Mouse (Mus musculus): ENCODE data around the gene Tyw5. TPM values are rescaled to one million over a fixed set of nuclear protein-coding genes. Genes with fewer than 3 reads are reported as not detected.
A peak's percentile ranks its signal among the peaks of the same experiment; 100 is the strongest.

The Tyw5 gene
- polyA plus RNA-seq, 1 experiment from 2014 or later = 26.9 TPM

DNA sequence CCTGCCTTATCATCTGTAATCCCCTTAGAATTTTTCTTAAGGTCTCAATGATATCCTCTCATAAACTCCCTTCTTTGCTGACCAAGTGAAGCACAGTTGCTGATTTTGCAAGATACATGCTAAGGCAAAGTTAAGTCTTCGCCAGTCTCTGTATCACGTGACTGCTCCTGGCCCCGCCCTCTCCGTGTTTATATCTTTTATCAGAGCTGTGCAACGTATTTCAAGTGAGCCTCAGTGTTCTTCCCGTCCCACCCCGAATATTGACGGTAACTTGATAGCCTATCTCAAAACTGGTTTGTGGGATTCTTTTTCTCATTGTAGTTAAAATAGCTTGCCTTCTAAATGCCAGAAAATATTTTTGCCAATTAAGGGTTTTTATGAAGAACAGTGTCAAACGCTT lies 29.5 kb upstream of the Tyw5 start:
- H3K27me3 ChIP-seq (replicated peaks; ENCODE audit: insufficient read depth, low read length) = no peaks in the 10 kb centered on the region
- no peak for TF ChIP-seq CTCF (IDR thresholded peaks at IDR 0.05)
- TF ChIP-seq EP300 (IDR thresholded peaks at IDR 0.05) = 0 out of 2 replicates have a peak, but pooled peaks have one; percentile 11
- no peaks in the 10 kb centered on the region for H3K36me3 ChIP-seq (ENCODE audit: insufficient read depth, low read length)
- WGBS = 23% methylated on average over 9 of the region's 9 CpGs
- peak overlapping the region; percentile 59 for H3K4me2 ChIP-seq (replicated peaks; ENCODE audit: low read depth, low read length)
- H3K9me3 ChIP-seq (ENCODE audit: low read length) = no peaks in the 10 kb centered on the region
- H3K4me3 ChIP-seq (ENCODE audit: low read depth, low read length) = peak overlapping the region; percentile 34
- H3K9ac ChIP-seq (replicated peaks; ENCODE audit: low read depth) = peak overlapping the region; percentile 34; the same call in 1 of the 2 replicates
- DNase-seq (ENCODE audit: low spot score) = peak; percentile 83
- no peaks in the 10 kb centered on the region for H3K4me1 ChIP-seq (ENCODE audit: insufficient read depth, low read depth, low read length)
- peak; percentile 86 for ATAC-seq
- H3K27ac ChIP-seq (ENCODE audit: low read length) = 0 out of 2 replicates have a peak overlapping the region, but pooled peaks have one; percentile 39

- H3K9me3 ChIP-seq (ENCODE audit: low read length) = no peaks in the 10 kb centered on the region
- H3K4me1 ChIP-seq (ENCODE audit: insufficient read depth, low read depth, low read length) = no peaks in the 10 kb centered on the region
- TF ChIP-seq EP300 (IDR thresholded peaks at IDR 0.05) (no peak), CTCF (IDR thresholded peaks at IDR 0.05) (no peak)
- no peaks in the 10 kb centered on the region for H3K36me3 ChIP-seq (ENCODE audit: insufficient read depth, low read length)
- 84% methylated on average over 7 of the region's 7 CpGs for WGBS
- H3K9ac ChIP-seq (replicated peaks; ENCODE audit: low read depth) = no peak overlapping the region
- H3K4me3 ChIP-seq (ENCODE audit: low read depth, low read length) = no peak overlapping the region
- H3K4me2 ChIP-seq (replicated peaks; ENCODE audit: low read depth, low read length) = no peak overlapping the region
- no peaks in the 10 kb centered on the region for H3K27me3 ChIP-seq (replicated peaks; ENCODE audit: insufficient read depth, low read length)
- DNase-seq (ENCODE audit: low spot score) (no peak), ATAC-seq (no peak)
- H3K27ac ChIP-seq (ENCODE audit: low read length) = no peak overlapping the region
Measured at GRCm38 (mm10) chr1:57433141-57433540, 26.2 kb upstream of the Tyw5 start.

DNA sequence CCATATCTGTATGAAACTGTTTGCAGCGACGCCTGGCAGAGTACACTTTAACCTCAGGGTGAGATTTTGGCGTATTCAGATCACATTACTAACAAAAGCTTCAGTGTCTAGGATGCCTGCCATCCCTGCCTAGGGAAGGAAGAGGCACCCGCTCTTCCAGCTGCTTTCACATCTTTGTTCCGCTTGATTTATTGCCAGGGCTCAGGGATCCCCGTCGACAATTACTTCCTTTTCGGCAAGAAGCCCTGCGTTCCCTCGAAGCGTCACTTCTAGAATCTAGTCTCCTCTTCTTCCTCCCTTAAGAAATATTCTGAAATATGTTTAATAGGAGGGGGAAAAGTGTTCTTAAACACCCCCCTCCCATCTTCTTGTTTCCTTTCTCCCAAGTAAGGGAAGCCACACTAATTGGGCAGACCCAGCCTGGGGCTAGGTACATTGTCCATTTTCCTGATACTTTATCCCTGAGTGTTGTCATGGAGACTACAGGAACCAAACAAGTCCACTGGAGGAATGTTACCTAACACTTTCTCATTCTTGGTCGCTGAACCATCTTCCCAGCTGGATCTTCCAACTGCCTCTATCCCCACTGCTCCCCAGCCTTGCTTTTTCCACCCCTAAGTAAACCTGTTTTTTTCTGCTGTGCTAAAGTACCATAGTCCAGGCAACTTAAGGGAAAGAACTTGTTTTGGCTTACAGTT lies 23.0 kb upstream of the Tyw5 start:
- Histone ChIP-seq H3K36me3 (ENCODE audit: insufficient read depth, low read length) (no peaks in the 10 kb centered on the region), H3K27me3 (replicated peaks; ENCODE audit: insufficient read depth, low read length) (no peaks in the 10 kb centered on the region), H3K27ac (ENCODE audit: low read length) (no peak overlapping the region), H3K9me3 (ENCODE audit: low read length) (no peaks in the 10 kb centered on the region), H3K4me3 (ENCODE audit: low read depth, low read length) (no peak overlapping the region), H3K4me1 (ENCODE audit: insufficient read depth, low read depth, low read length) (no peaks in the 10 kb centered on the region), H3K9ac (replicated peaks; ENCODE audit: low read depth) (no peak overlapping the region), H3K4me2 (replicated peaks; ENCODE audit: low read depth, low read length) (peak overlapping the region; percentile 39)
- DNase-seq (ENCODE audit: low spot score) (peak; percentile 41), ATAC-seq (peak; percentile 35)
- 7% methylated on average over 12 of the region's 12 CpGs for WGBS
- TF ChIP-seq CTCF (IDR thresholded peaks at IDR 0.05) = no peak
- no peak for TF ChIP-seq EP300 (IDR thresholded peaks at IDR 0.05)

DNA sequence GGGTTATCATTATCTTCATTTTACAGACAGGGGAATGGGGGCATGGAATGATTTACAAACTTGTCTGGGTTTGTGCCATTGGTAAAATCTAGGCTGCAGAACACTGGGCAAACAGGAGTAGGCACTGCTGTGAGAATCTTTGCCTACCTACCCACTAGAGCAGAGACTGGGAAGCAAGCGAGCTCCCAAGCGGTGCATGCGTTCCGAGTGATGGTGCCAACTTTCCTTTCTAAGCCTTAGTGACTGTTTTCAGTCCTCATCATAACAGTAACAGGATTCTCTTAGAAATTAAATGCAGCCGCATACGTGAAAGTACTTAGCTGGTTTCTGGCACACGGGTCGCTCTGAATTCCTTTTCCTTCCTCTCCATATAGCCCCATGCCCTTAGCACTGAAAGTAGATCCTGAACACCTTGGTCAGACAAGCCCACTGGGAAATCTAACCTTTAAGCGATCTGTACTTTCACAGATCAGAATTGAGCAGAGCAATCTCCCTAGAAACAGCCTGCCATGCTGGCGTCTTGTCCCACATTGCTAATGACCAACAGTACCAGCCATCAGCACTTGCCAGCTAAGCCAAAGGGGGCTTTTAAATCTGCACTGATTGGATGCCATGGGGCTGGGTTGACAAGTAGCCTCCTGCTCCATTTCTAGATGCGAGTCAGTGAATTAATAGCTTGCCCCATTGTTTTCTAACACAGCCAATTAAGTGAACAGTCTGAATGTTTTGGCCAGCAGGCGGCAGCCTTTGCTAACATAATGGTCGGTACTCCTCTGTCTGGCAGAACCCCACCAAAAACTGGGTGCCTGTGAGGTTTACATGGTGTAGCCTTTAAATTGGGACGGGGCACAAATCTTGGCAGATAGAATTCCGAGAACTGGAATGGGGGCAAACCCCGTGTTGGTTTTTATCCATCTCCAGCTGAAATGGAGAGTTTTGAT lies 21.7 kb upstream of the Tyw5 start:
- peak; percentile 92 for TF ChIP-seq CTCF (IDR thresholded peaks at IDR 0.05)
- no peak for TF ChIP-seq EP300 (IDR thresholded peaks at IDR 0.05)
- Histone ChIP-seq H3K27ac (ENCODE audit: low read length) (no peak overlapping the region), H3K9ac (replicated peaks; ENCODE audit: low read depth) (no peak overlapping the region), H3K27me3 (replicated peaks; ENCODE audit: insufficient read depth, low read length) (no peaks in the 10 kb centered on the region), H3K9me3 (ENCODE audit: low read length) (no peaks in the 10 kb centered on the region), H3K4me1 (ENCODE audit: insufficient read depth, low read depth, low read length) (no peaks in the 10 kb centered on the region), H3K4me2 (replicated peaks; ENCODE audit: low read depth, low read length) (0 out of 2 replicates have a peak overlapping the region, but pooled peaks have one; percentile 12), H3K36me3 (ENCODE audit: insufficient read depth, low read length) (no peaks in the 10 kb centered on the region), H3K4me3 (ENCODE audit: low read depth, low read length) (no peak overlapping the region)
- DNase-seq (ENCODE audit: low spot score) = peak; percentile 85
- ATAC-seq = peak; percentile 79
- WGBS = 53% methylated on average over 16 of the region's 16 CpGs

DNA sequence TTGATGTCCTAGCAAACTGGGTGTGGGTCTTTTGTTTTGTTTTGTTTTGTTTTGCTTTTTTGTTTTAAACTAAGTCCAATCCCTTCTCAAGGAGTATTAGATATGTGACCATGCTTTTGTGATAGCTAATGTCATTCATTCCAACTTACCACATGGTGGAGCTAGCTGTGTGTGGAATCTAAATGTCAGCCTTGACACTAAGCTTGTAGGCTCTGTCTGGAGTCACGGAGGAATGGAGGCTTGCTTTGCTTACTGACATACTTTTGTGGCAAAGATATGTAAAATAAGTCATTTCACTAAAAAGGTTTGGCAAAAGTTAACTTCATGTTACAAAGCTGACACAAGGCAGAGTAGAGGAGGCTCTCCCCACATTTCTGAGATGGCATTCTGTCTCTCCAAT lies 16.8 kb upstream of the Tyw5 start:
- WGBS = 0% methylated on average over 1 of the region's 1 CpGs
- H3K36me3 ChIP-seq (ENCODE audit: insufficient read depth, low read length) = no peaks in the 10 kb centered on the region
- ATAC-seq = 0 out of 2 replicates have a peak, but pooled peaks have one; percentile 41
- H3K4me1 ChIP-seq (ENCODE audit: insufficient read depth, low read depth, low read length) = no peaks in the 10 kb centered on the region
- no peak overlapping the region for H3K4me2 ChIP-seq (replicated peaks; ENCODE audit: low read depth, low read length)
- DNase-seq (ENCODE audit: low spot score) = peak; percentile 77
- TF ChIP-seq EP300 (IDR thresholded peaks at IDR 0.05) (no peak), CTCF (IDR thresholded peaks at IDR 0.05) (peak; percentile 78)
- no peaks in the 10 kb centered on the region for H3K27me3 ChIP-seq (replicated peaks; ENCODE audit: insufficient read depth, low read length)
- H3K4me3 ChIP-seq (ENCODE audit: low read depth, low read length) = no peak overlapping the region
- H3K9ac ChIP-seq (replicated peaks; ENCODE audit: low read depth) = no peak overlapping the region
- no peak overlapping the region for H3K27ac ChIP-seq (ENCODE audit: low read length)
- H3K9me3 ChIP-seq (ENCODE audit: low read length) = no peaks in the 10 kb centered on the region

GRCm38 (mm10) chr1:57413397-57413796 lies 6.5 kb upstream of the Tyw5 start:
- no peak for DNase-seq (ENCODE audit: low spot score)
- TF ChIP-seq CTCF (IDR thresholded peaks at IDR 0.05) (no peak), EP300 (IDR thresholded peaks at IDR 0.05) (no peak)
- H3K4me1 ChIP-seq (ENCODE audit: insufficient read depth, low read depth, low read length) = peaks cover 1% of the 10 kb centered on the region; the same call in 1 of the 2 replicates
- no peak overlapping the region for H3K27ac ChIP-seq (ENCODE audit: low read length)
- no peaks in the 10 kb centered on the region for H3K27me3 ChIP-seq (replicated peaks; ENCODE audit: insufficient read depth, low read length)
- no peak overlapping the region for H3K4me3 ChIP-seq (ENCODE audit: low read depth, low read length)
- ATAC-seq = no peak
- H3K9me3 ChIP-seq (ENCODE audit: low read length) = no peaks in the 10 kb centered on the region
- H3K36me3 ChIP-seq (ENCODE audit: insufficient read depth, low read length) = peaks cover 5% of the 10 kb centered on the region; the same call in 1 of the 2 replicates
- 92% methylated on average over 2 of the region's 2 CpGs for WGBS
- H3K4me2 ChIP-seq (replicated peaks; ENCODE audit: low read depth, low read length) = no peak overlapping the region
- H3K9ac ChIP-seq (replicated peaks; ENCODE audit: low read depth) = no peak overlapping the region

Data from lung, postnatal 0 days (tissue).